Mouse (Mus musculus): ENCODE measurements around the gene Rasa1.

DNA sequence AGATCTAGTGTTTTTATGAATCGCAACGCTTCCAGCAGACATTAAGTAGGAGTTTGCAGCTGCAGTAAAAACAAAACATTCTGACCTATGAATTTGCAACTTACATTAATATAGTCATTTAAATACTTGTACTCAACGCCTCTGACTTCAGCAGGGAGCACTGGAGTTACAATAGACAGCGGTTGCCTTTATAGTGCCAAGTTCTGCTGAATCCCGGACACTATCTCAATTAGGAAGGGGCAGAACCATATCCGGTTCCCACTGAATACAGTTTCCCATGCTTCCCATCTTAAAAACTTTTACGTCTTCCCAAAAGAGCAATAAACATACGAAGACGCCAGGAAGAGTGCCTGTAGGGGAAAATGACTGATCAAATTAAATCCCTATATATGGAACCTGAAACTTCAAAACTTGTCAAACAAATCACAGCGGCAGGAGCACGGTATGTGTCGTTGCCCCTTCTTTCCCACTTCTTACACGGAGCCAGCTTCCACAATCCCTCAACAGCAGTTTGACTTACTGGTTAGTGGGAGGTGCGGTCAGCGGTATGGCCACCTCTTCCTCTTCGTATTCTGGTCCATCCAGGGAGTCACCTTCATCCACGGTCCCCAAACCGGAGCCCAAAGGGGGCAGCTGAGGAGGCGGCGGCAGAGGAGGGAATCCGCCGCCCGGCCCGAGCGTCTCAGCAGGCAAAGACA, 905 bp downstream of the Rasa1 start:
- TF ChIP-seq POLR2A (IDR thresholded peaks at IDR 0.05; ENCODE audit: low read depth, low read length), result no peak
- no peak for TF ChIP-seq CTCF (conservative IDR thresholded peaks at IDR 0.05 in 1 of 2, IDR thresholded peaks at IDR 0.05 in 1 of 2; ENCODE audit: low read depth in 2 of 2, low read length in 2 of 2)
- TF ChIP-seq POLR2AphosphoS2 (IDR thresholded peaks at IDR 0.05; ENCODE audit: low read depth, low read length), result no peak
- no peak for TF ChIP-seq TBP (conservative IDR thresholded peaks at IDR 0.05; ENCODE audit: low read depth, low read length)
- TF ChIP-seq ZMIZ1 (IDR thresholded peaks at IDR 0.05; ENCODE audit: low read depth, low read length), result no peak
- no peak for TF ChIP-seq TCF12 (IDR thresholded peaks at IDR 0.05; ENCODE audit: low read depth, low read length)
- TF ChIP-seq E2F4 (IDR thresholded peaks at IDR 0.05; ENCODE audit: insufficient replicate concordance, low read depth, low read length), result no peak
